Mouse (Mus musculus): ENCODE data around the gene Ints5. TPM values are rescaled to one million over a fixed set of nuclear protein-coding genes. Genes with fewer than 3 reads are reported as not detected.
"Not testable (repeated sequence)": the region's sequence is repeated elsewhere in the genome, so short reads cannot be mapped to it uniquely, and the experiment has no call there.

Ints5 gene
- total RNA-seq, 1 experiment from 2014 or later: 18.5 TPM

DNA sequence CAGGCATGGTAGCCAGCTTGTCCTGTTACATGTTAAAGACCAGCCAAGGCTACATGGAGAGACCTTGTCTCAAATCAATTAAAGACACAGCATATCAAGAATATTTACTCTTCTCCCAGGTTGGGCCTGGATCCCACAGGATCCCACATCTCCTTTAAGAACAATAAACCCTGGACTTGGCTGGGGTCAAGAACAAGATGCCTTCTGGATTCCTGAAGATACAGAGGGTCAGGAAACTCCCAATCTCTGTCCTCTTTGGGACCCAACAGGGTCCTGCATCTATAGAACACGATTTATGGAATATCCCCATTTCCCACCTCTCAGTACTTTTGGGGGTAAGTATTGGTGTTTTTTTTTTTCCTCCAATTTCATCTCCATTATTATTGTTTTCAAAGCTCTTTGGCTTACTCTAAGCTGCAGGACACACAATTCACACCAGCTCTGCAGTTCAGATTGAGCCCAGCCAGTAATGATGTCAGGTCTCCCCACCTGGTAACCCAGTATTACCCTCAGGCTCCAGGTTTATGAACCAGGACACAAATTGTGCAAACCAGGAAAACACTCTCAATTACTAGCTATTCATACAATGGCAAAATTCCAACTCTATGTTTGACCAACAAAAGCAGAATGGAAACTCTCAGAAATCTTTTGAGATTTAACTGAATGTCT is 5.8 kb upstream of the Ints5 start:
- ATAC-seq (replicated peaks; ENCODE audit: low read depth, poor library complexity, severe bottlenecking): no peak

DNA sequence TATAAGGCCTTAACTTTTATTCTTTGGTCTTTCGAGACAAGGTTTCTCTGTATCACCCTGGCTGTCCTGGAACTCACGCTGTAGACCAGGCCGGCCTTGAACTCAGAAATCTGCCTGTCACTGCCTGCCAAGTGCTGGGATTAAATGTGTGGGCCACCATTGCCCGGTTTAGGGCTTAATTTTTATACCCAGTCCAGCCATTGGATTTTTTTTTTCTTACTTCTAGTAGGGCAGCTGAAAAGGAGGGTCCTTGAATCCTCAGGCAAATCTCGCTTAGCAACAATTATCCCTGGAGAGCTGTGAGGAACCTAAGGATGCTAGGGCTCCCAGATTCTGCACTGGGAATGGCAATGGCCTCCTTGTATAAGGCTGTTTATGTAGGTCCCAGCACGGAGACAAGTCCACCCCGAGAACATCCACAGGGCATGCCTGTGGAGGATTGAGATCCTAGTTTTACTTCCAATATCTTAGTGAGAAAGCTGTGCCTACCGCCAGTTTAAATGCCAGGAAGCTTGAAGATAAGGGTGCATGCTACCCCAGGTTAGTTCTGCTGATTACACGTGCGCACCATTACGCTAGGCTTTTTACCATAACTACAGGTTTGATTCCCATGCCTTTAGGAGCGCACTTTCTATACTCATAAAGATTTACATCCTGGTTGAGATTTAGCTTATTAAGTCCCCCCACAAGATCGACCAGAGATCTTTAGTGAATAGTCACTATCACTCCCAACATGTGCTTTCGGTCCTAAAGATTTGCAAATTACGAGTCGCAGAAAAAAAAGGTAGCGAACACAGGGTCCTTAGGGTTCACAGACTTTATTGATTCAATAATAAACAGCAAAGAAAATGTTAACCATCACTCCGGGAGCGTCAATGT is 5.0 kb upstream of the Ints5 start:
- ATAC-seq (replicated peaks; ENCODE audit: low read depth, poor library complexity, severe bottlenecking): no peak

- peak; percentile 89 for ATAC-seq (replicated peaks; ENCODE audit: low read depth, poor library complexity, severe bottlenecking)
Measured at GRCm38 (mm10) chr19:8888511-8889385, 4.1 kb upstream of the Ints5 start, which contains the start of the genes 1810009A15Rik and Gm49416. 1810009A15Rik (plus strand) TSS chr19:8888853. Gm49416 (plus strand) TSS chr19:8888926.

DNA sequence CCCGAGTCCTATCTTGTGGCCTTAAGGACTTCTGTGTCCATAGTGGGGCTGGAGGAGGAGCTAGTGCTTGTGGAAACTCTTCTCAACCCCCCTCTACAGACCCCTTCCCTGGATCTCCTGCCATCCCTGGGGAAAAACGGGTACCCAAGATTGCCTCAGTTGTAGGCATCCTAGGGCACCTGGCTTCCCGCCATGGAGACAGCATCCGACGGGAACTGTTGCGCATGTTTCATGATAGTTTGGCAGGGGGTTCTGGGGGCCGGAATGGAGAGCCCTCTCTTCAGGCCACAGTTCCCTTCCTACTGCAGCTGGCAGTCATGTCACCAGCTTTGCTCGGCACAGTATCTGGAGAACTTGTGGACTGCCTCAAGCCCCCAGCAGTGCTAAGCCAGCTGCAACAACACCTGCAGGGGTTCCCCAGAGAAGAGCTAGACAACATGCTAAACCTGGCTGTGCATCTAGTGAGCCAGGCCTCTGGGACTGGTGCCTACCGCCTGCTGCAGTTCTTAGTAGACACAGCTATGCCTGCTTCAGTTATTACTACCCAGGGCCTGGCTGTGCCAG is 2.7 kb downstream of the Ints5 start:
- no peak for ATAC-seq (replicated peaks; ENCODE audit: low read depth, poor library complexity, severe bottlenecking)

- ATAC-seq (replicated peaks; ENCODE audit: low read depth, poor library complexity, severe bottlenecking): not testable (repeated sequence)
Measured at GRCm38 (mm10) chr19:8896231-8896630, 3.4 kb downstream of the Ints5 start.

DNA sequence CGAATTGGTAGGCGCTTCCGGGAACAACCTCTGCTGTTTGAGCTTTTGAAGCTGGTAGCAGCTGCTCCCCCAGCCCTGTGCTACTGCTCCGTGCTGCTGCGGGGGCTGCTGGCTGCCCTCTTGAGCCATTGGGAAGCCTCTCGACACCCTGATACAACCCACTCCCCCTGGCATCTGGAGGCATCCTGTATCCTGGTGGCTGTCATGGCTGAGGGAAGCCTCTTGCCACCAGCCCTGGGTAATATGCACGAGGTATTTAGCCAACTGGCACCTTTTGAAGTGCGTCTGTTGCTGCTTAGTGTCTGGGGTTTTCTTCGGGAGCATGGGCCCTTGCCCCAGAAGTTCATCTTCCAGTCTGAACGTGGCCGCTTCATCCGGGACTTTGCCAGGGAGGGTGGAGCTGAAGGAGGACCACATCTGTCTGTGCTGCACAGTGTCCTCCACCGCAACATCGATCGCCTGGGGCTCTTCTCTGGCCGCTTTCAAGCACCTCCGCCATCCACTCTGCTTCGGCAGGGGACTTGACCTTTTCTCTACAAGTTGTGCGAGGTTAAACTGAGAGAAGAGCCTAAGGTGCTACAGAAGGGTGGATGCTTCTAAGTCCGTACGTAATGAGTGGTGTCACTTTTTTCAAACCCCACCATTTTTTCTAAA is 4.5 kb downstream of the Ints5 start:
- ATAC-seq (replicated peaks; ENCODE audit: low read depth, poor library complexity, severe bottlenecking): peak; percentile 3; the same call in 1 of the 2 replicates

DNA sequence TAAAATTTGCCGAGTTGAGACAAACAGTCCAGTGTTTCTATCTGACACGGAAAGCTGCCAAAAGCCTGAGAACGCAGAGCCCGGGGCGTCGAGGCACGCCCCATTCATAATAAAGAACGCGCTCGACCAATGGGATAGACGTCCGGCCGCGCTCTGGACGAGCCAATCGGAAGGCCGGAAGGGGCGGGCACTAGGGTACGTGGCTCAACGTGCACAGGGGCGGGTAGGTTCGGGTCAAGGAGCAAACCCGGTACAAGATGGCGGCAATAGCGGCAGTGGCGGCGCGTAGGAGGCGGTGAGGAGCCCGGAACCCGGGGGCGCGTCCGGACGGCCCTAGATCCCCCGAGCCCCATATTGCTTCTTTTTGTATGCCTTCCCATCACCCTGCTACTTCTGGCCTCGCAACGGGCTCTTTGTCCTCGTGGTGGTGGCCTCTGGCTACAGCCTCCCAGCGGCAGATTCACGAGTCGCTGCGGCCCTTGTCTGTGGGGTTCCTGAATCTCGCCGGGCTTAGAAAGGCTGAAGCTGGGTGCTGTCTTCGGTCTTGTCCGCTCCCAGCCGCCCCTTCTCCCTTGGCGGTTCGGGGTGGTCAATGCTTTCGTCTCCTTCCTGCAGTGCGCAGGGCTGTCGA is 5.2 kb downstream of the Ints5 start, which contains the start of gene Ganab:
Ganab (plus strand) TSS at position 207 of the 631 bp plus-strand sequence.
- ATAC-seq (replicated peaks; ENCODE audit: low read depth, poor library complexity, severe bottlenecking): peak; percentile 98

DNA sequence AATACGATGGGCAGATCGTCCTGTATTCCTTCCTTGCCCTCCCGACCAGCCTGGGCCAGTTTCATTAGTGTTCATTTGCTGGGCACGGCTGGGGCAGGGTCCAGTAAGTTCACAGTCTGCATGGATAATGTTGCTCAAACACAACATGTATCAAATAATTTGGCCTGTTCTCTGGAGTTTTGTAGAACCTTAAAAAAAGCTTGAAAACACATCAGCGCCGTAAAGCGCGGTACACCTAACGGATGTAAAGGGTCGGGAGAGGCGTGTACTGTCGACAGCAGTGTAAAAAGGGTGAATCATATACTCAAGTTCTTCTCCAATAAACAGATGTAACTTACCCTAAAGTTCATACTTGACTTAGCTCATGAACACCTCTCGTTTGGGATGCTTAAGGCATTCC is 5.8 kb downstream of the Ints5 start:
- no peak for ATAC-seq (replicated peaks; ENCODE audit: low read depth, poor library complexity, severe bottlenecking)

DNA sequence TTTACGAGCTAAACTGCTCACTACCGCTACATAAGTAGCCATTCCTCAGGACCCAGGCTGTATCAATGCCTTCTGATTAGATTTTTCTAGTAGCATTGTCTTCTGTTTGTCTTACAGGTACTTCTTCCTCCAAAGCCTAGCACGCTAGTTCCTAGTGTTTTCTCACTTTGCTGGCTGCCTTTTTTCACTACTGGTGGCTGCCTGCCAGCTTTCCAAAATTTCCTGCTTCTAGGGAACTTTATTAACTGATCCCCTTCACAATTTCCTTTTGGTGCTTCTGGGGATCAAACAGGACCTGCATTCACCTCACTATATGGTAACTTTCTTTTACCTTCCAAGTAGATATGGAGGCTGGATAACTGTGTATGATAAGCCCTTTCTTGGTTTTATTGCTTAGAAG is 6.3 kb downstream of the Ints5 start:
- ATAC-seq (replicated peaks; ENCODE audit: low read depth, poor library complexity, severe bottlenecking): no peak

DNA sequence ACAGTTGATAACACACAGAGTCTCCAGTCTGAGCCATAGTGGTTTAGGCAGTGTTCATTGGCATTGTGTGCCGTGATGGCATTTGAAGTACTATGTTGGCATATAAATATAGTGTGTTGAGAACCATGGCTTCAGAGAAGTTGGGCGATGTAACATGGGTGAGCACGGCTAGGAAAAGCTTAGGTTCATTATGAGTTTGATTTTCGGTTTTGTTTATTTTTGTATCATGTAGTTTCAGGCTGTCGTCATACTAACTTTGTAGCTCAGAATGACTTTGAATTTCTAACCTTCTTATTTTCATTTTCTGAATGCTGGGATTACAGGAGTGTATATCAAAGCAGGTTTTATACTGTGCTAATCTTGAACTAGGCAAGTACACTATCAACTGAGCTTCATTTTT is 10.6 kb downstream of the Ints5 start:
- ATAC-seq (replicated peaks; ENCODE audit: low read depth, poor library complexity, severe bottlenecking): no peak

GRCm38 (mm10) chr19:8908531-8908930 is 15.7 kb downstream of the Ints5 start:
- ATAC-seq (replicated peaks; ENCODE audit: low read depth, poor library complexity, severe bottlenecking): no peak

DNA sequence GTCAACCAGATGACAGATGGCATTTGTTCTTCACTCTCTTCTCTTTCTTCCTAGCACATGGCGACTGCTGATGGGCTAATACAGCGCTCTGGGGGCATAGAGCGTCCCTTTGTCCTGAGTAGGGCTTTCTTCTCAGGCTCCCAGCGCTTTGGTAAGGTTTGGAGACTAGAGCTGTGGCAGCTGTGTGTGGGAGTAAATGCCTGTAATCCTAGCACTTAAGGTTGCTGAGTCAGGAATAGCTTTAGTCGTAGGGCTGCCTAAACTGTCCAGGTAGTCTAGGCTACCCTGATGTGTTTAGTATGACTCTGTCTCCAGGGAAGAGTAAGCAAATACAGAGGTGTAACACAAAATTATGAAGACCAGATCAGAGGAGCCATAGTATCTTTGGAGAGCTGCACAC is 19.0 kb downstream of the Ints5 start:
- no peak for ATAC-seq (replicated peaks; ENCODE audit: low read depth, poor library complexity, severe bottlenecking)

GRCm38 (mm10) chr19:8914212-8914611 is 21.4 kb downstream of the Ints5 start:
- no peak for ATAC-seq (replicated peaks; ENCODE audit: low read depth, poor library complexity, severe bottlenecking)

GRCm38 (mm10) chr19:8919000-8919399 is 26.2 kb downstream of the Ints5 start:
- ATAC-seq (replicated peaks; ENCODE audit: low read depth, poor library complexity, severe bottlenecking): no peak

DNA sequence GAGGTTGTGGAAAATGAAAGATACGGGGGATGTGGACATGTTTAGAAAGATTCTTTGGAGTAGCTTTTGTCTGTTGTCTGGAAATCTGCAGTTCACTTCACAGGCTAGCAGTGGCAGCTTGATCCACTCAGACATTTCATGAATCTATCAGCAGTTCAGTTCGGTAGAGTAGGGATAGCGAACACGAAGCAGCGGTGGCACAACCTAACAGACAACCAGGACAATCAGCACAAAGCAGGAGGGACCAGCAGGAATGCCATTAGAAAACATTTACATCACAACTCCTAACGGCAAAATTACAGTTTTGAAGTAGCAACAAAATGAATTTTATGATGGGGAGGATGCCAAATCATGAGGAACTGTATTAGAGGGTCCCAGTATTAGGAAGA is 26.9 kb downstream of the Ints5 start:
- no peak for ATAC-seq (replicated peaks; ENCODE audit: low read depth, poor library complexity, severe bottlenecking)

- ATAC-seq (replicated peaks; ENCODE audit: low read depth, poor library complexity, severe bottlenecking): peak; percentile 86
Measured at GRCm38 (mm10) chr19:8920073-8920736, 27.4 kb downstream of the Ints5 start, which contains the start of gene B3gat3. B3gat3 (plus strand) TSS chr19:8920374.

DNA sequence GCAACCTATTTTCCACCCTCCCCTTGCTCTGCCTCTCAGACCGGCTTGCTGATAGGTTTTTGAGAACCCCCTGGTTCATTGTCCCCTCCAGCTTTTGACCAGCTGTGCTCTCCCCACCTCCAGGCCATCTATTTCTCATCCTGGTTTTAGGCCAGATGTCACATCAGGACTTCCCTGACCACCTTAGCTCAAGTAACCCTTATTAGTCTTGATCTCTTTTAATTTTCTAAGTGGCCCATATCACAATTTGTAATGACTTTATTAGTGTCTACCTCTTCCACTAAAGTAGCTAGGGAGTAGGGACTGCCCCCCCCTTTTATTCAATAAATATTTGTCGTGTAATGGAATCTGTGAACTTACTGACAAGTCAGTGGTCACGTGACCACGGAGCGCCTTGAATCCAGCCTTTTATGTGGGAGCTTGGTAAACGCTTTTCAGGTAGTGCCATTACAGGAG is 28.1 kb downstream of the Ints5 start:
- ATAC-seq (replicated peaks; ENCODE audit: low read depth, poor library complexity, severe bottlenecking): 0 out of 2 replicates have a peak, but pooled peaks have one; percentile 24

DNA sequence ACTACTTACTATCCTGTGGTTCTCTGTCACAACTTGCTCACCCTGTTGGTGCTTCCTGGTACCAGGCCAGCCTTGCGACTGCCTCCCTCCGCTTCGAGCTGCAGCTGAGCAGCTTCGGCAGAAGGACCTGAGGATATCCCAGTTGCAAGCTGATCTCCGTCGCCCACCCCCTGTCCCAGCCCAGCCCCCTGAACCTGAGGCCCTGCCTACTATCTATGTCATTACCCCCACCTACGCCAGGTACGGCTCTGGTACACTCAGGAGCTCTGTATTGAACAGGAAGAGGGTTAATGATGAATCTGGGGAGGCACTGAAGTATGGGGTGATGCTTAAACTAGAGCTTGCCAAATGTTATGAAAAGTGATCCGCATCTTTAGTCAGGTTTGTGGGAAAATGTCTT is 28.9 kb downstream of the Ints5 start:
- no peak for ATAC-seq (replicated peaks; ENCODE audit: low read depth, poor library complexity, severe bottlenecking)
